Mouse (Mus musculus) leukemia stem cell, adult 10-12 weeks (primary cell): ENCODE results near the gene Zswim4. TPM values are rescaled to one million over a fixed set of nuclear protein-coding genes. Genes with fewer than 3 reads are reported as not detected.

Experiments used
- polyA plus RNA-seq: library from polyadenylated mRNA; stranded (reverse); fragments of >175 nt; gene quantifications from 2 replicates; pipeline ENCODE4 v1.2.3, GENCODE M21; 2012; ENCODE audit warnings: low replicate concordance

Zswim4 gene
- polyA plus RNA-seq = 5.2 and 15.7 TPM in 2 replicates

GRCm38 (mm10) chr8:84236998-84237473 is at the start of gene Zswim4:
Gene Zswim4, minus strand, starts transcription at chr8:84237055.

DNA sequence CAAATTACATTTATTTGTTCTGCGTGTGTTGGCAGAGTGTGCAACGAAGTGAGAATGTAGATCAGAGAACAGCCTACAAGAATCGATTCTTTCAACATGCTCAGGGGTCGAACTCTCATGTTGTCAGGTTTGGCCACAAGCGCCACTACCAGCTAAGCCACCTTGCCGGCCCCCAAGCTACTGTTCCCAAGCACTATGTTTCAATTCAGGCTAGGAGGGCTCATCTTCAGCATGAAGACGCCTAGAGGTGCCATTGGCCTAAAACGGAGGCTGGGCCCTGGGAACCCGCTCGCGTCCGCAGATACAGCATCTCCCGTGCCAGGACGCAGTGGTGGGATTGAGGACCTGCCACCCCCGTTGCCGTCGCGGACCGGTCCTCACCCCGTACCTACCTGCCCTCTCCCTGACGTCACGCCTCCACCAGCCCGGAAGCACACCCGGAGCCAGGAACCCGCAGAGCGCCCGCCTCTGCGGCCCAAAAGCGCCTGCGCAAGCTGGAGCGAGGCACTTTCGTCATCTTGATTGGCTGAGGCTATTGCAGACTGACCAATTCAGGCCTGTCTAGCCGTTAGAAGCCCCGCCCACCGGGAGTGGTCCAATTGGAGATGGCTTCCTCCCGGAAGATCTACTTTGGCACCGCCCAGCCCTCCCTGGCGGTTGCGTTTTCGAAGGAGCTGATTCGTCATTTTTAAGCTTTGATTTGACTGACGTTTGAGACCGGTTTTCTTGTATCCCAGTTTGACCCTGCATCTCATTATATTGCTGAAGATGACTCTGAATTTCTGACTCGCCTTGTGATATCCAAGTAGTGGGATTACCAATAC is 33.3 kb upstream of the Zswim4 start, which contains the start of gene Ccdc130:
Gene Ccdc130 (minus strand): TSS at position 431 of the 824 bp plus-strand sequence.

GRCm38 (mm10) chr8:84256822-84257610 is 20.2 kb upstream of the Zswim4 start, which contains the start of gene Mri1:
Gene Mri1, minus strand, starts transcription at chr8:84257326.

DNA sequence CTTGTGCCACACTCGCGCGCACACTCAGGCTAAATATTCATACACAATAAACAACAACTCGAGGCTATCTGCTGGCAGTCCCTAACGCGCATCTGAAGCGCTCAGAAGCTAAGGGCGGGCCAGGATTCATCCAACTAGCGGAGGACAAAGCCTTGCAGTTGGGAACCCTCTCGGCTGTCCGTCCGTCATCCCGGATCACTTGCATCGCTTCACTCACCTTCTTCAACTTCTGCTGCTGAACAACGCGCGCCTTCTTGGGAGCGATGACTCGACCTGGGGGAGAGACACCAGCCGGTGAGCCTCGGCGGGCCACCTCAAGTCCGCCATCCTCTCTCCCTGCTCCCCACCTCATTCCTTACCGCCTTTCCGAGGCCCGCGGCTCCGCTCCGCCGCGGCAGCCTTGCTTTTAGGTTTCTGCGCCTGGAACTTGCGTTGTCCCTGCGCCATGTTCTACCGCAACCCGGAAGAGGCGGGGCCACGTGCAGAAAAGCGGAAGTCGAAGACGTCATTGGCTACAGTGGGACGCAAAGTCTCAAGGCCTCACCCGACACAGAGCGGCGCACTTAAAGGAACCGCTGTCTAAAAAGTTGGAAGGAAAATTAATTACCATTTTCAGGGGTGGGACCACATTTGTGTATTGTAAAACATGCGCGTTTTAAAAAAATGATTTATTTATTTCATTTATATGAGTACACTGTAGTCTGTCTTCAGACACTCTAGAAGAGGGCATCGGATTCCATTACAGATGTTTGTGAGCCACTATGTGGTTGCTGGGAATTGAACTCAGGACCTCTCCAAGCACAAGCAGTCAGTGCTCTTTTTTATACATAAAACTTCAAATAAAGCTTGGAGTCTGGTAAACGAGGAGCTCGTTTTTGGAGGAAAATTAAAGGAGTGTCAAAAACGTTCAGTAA is 12.7 kb upstream of the Zswim4 start, which contains the start of gene D8Ertd738e:
Gene D8Ertd738e (minus strand): TSS at position 463 of the 914 bp plus-strand sequence.

DNA sequence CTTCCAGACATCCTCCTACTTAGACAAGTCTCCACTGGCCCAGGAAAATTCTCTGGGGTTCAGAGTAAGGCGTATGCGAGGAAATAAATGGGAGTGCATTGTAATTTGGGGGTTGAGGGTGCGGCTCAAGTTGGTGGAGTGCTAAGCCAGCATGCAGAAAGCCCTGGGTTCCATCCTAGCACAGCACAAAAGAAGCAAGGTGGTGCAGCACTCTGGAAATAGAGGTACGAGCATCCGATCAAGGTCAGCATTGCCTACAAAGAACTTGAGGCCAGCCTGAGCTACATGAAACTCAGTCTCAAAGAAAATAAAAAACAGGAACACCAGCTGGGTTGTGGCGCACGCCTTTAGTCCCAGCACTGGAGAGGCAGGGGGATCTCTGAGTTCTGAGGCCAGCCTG is 51.7 kb downstream of the Zswim4 start, which contains the start of gene Nanos3:
Gene Nanos3 (minus strand): TSS at position 101 of the 400 bp plus-strand sequence.

Other genes with a start within 250 kb of the Zswim4 start
- gene Samd1, start 239.4 kb downstream of the Zswim4 start, polyA plus RNA-seq = 246 and 385 TPM in 2 replicates
- 4.9 and 12.0 TPM in 2 replicates for gene 1700067K01Rik, start 235.6 kb downstream of the Zswim4 start, polyA plus RNA-seq
- gene 2210011C24Rik, start 224.9 kb downstream of the Zswim4 start, polyA plus RNA-seq = 2.3 TPM in 1 of 2 replicates, not detected in the other
- 0.32 TPM in 1 of 2 replicates, not detected in the other for gene Palm3, start 215.6 kb downstream of the Zswim4 start, polyA plus RNA-seq
- 19.2 and 26.2 TPM in 2 replicates for gene Il27ra, start 194.5 kb downstream of the Zswim4 start, polyA plus RNA-seq
- 1.0 TPM in 1 of 2 replicates, not detected in the other for gene Rln3, start 192.1 kb downstream of the Zswim4 start, polyA plus RNA-seq
- gene Gm10643, start 171.9 kb downstream of the Zswim4 start, polyA plus RNA-seq = not detected in 2 replicates
- 44.9 and 60.3 TPM in 2 replicates for gene Rfx1, start 170.2 kb downstream of the Zswim4 start, polyA plus RNA-seq
- 51.9 and 103 TPM in 2 replicates for gene Dcaf15, start 132.3 kb downstream of the Zswim4 start, polyA plus RNA-seq
- 3.5 and 5.2 TPM in 2 replicates for gene Podnl1, start 111.1 kb downstream of the Zswim4 start, polyA plus RNA-seq
- 22.7 and 43.1 TPM in 2 replicates for gene Cc2d1a, start 89.1 kb downstream of the Zswim4 start, polyA plus RNA-seq
- 0.39 and 0.42 TPM in 2 replicates for gene 4930432K21Rik, start 89.0 kb downstream of the Zswim4 start, polyA plus RNA-seq
- gene Nanos3, start 51.8 kb downstream of the Zswim4 start, polyA plus RNA-seq = not detected in 2 replicates
- 92.1 and 138 TPM in 2 replicates for gene D8Ertd738e, start 12.7 kb upstream of the Zswim4 start, polyA plus RNA-seq
- 60.6 and 86.4 TPM in 2 replicates for gene Mri1, start 20.3 kb upstream of the Zswim4 start, polyA plus RNA-seq
- 5.5 and 9.6 TPM in 2 replicates for gene Ccdc130, start 33.3 kb upstream of the Zswim4 start, polyA plus RNA-seq
- gene Cacna1a, start 151.4 kb upstream of the Zswim4 start, polyA plus RNA-seq = 30.1 and 35.8 TPM in 2 replicates